Mouse (Mus musculus) C2C12 (cell line): ENCODE measurements around the gene Trim6.

Source experiments
- CEBPB ChIP-seq: IDR thresholded peaks from one replicate; pipeline ENCODE4 v1.6.1; 2011; ENCODE audit warnings: low read depth, mild to moderate bottlenecking, control low read depth, moderate library complexity
- CTCF ChIP-seq: IDR thresholded peaks from one replicate; pipeline ENCODE4 v1.5.1; 2011; ENCODE audit not compliant: control insufficient read depth, insufficient read depth, insufficient read length
- MAX ChIP-seq: IDR thresholded peaks from one replicate; pipeline ENCODE4 v1.6.1; 2011; ENCODE audit warnings: mild to moderate bottlenecking, control low read depth
- MYOD1 ChIP-seq: IDR thresholded peaks from one replicate; pipeline ENCODE4 v1.6.1; 2011; ENCODE audit warnings: low read depth; ENCODE audit not compliant: control insufficient read depth, insufficient read length
- USF1 ChIP-seq: IDR thresholded peaks from one replicate; pipeline ENCODE4 v1.6.1; 2011; ENCODE audit warnings: low read depth, mild to moderate bottlenecking, control low read depth, moderate library complexity

- TF ChIP-seq CTCF (no peak), USF1 (no peak), CEBPB (no peak), MAX (no peak), MYOD1 (no peak)
Measured at GRCm38 (mm10) chr7:104175085-104175484, 43.5 kb upstream of the Trim6 start.
